Comparison of ENCODE assay signal across 22 mouse cellular contexts in genomic region chr11:28951586-28952210, GRCm38 (mm10).
DNase-seq lines count a peak whose midpoint lies in the region; ATAC-seq lines count a peak whose summit lies in the region.
"Had no signal": no experiment of that assay in that cellular context is flagged by ENCODE, and none has a peak within 500 bp of the region (broad histone marks: within the 10 kb centered on the region; RNA-seq: fewer than 3 reads in every experiment).

No protein-coding gene starts in this region.

- intact Hi-C loops in gastrocnemius, postnatal 36 days (cut with DNase I) = no loop called here

- peak; percentile 76; the same call in 1 of the 2 replicates for ATAC-seq in kidney, embryonic 14.5 days (ENCODE audit: low FRiP score, low TSS enrichment)
- ATAC-seq in inflammation-experienced regulatory T-cells, adult 6 months = no peak
- ATAC-seq: forebrain, embryonic 13.5 days; midbrain, embryonic 16.5 days had no signal

- DNase-seq in gastrocnemius, adult 8-10 months (ENCODE audit: low spot score in 2 of 2) = peak; percentile 4 to 5
- no peak for DNase-seq in gastrocnemius, postnatal 36 days
- no peak for DNase-seq in kidney, postnatal 4 days
- DNase-seq in MN1 (ENCODE audit: low spot score) (peak; percentile 3), adipocyte (ENCODE audit: low spot score) (peak; percentile 93)
- no peak for DNase-seq in layer of hippocampus, postnatal 14 days (ENCODE audit: low spot score in 2 of 2)
- DNase-seq: cerebellum, adult 2 months; kidney, adult 8-10 months; left cerebral cortex, postnatal 4 days; liver; lung, postnatal 10 days; right cerebral cortex, postnatal 25 days; thymus, adult 2 months had no signal

- no peak overlapping the region; the same call in 1 of the 2 replicates for H3K27ac ChIP-seq in kidney, embryonic 14.5 days (ENCODE audit: low read depth, low read length)
- H3K27ac ChIP-seq: forebrain, embryonic 13.5 days; heart, adult 2 months; hindbrain, embryonic 10.5 days; left cerebral cortex, adult 2 months; neural tube, embryonic 15.5 days had no signal

- H3K9me3 ChIP-seq in kidney, embryonic 14.5 days (ENCODE audit: control insufficient read depth, low read length) = no peaks in the 10 kb centered on the region
- H3K9me3 ChIP-seq: forebrain, embryonic 13.5 days; hindbrain, embryonic 10.5 days; neural tube, embryonic 15.5 days had no signal

- H3K4me2 ChIP-seq in kidney, embryonic 14.5 days (replicated peaks; ENCODE audit: low read depth, low read length) = no peak overlapping the region
- H3K4me2 ChIP-seq: forebrain, embryonic 13.5 days; neural tube, embryonic 15.5 days had no signal

- no peak overlapping the region for H3K9ac ChIP-seq in kidney, embryonic 14.5 days (ENCODE audit: low read depth, low read length)
- H3K9ac ChIP-seq: forebrain, embryonic 13.5 days; neural tube, embryonic 15.5 days had no signal

- 17% methylated on average over 2 of the region's 2 CpGs for WGBS in kidney, embryonic 14.5 days

- H3K36me3 ChIP-seq in kidney, embryonic 14.5 days (ENCODE audit: control insufficient read depth, insufficient read depth, low read length) = no peaks in the 10 kb centered on the region
- H3K36me3 ChIP-seq: hindbrain, embryonic 10.5 days; neural tube, embryonic 15.5 days had no signal

- no peaks in the 10 kb centered on the region for H3K27me3 ChIP-seq in kidney, embryonic 14.5 days (ENCODE audit: control insufficient read depth, insufficient read depth, low read length)
- H3K27me3 ChIP-seq: forebrain, embryonic 13.5 days; neural tube, embryonic 15.5 days had no signal

- 0 out of 2 replicates have a peak, but pooled peaks cover 3% of the 10 kb centered on the region for H3K4me1 ChIP-seq in kidney, embryonic 14.5 days (ENCODE audit: control insufficient read depth, insufficient read depth, low read length)
- H3K4me1 ChIP-seq: forebrain, embryonic 13.5 days; hindbrain, embryonic 10.5 days; neural tube, embryonic 15.5 days had no signal

- no peak overlapping the region for H3K4me3 ChIP-seq in kidney, embryonic 14.5 days (ENCODE audit: low read length)
- H3K4me3 ChIP-seq: erythroblast, embryonic 14.5 days; forebrain, embryonic 13.5 days; heart, adult 2 months; hindbrain, embryonic 10.5 days; left cerebral cortex, adult 2 months; neural tube, embryonic 15.5 days had no signal

Comparison
In these comparisons a context has a peak if more than half of its experiments do, and no peak if none do; other contexts are left out.
1. DNase-seq: peak in gastrocnemius, adult 8-10 months (2 of 2), MN1 (single experiment) and adipocyte (single experiment); none in gastrocnemius, postnatal 36 days (0 of 2), kidney, postnatal 4 days (0 of 2) and layer of hippocampus, postnatal 14 days (0 of 2).